Mouse (Mus musculus) lung, postnatal 0 days (tissue): ENCODE measurements around the gene Rap1gap2. TPM values are rescaled to one million over a fixed set of nuclear protein-coding genes. Genes with fewer than 3 reads are reported as not detected.
A peak's percentile ranks its signal among the peaks of the same experiment; 100 is the strongest.

Experiments used
- ATAC-seq: fragments of 200-750 bp; cut with Nextera tagmentation; 2 replicates; pipeline ENCODE4 v1.8.0; 2017; ENCODE audit warnings: moderate library complexity
- DNase-seq: peaks from one replicate; pipeline ENCODE4 v3.0.0-alpha.2; 2016; ENCODE audit warnings: low spot score
- H3K27ac ChIP-seq: fragments of 300-500 bp; sonication (generic); 2 replicates; pipeline ENCODE4 v1.5.1; 2014; ENCODE audit warnings: antibody characterized with exemption, mild to moderate bottlenecking, low read length, mixed read lengths
- H3K27me3 ChIP-seq: fragments of 300-500 bp; sonication (generic); replicated peaks from 2 replicates; pipeline ENCODE4 v1.6.1; 2014; ENCODE audit warnings: low read length, mixed read lengths; ENCODE audit not compliant: insufficient read depth
- H3K36me3 ChIP-seq: fragments of 300-500 bp; sonication (generic); 2 replicates; pipeline ENCODE4 v1.6.1; 2014; ENCODE audit warnings: low read length, mixed read lengths; ENCODE audit not compliant: insufficient read depth
- H3K4me1 ChIP-seq: fragments of 300-500 bp; sonication (generic); 2 replicates; pipeline ENCODE4 v1.6.1; 2014; ENCODE audit warnings: antibody characterized with exemption, low read depth, low read length, mixed read lengths; ENCODE audit not compliant: insufficient read depth
- H3K4me2 ChIP-seq: fragments of 300-500 bp; sonication (generic); replicated peaks from 2 replicates; pipeline ENCODE4 v1.6.1; 2014; ENCODE audit warnings: low read depth, mild to moderate bottlenecking, low read length, moderate library complexity, mixed read lengths
- H3K4me3 ChIP-seq: fragments of 300-500 bp; sonication (generic); 2 replicates; pipeline ENCODE4 v1.5.1; 2014; ENCODE audit warnings: low read depth, low read length
- H3K9ac ChIP-seq: fragments of 300-500 bp; sonication (generic); replicated peaks from 2 replicates; pipeline ENCODE4 v1.6.1; 2014; ENCODE audit warnings: low read depth, mild to moderate bottlenecking
- H3K9me3 ChIP-seq: fragments of 300-500 bp; sonication (generic); 2 replicates; pipeline ENCODE4 v1.6.1; 2016; ENCODE audit warnings: low read length, mixed read lengths
- CTCF ChIP-seq: IDR thresholded peaks from 2 replicates; pipeline ENCODE4 v1.5.1; 2016; ENCODE audit warnings: antibody characterized with exemption, mild to moderate bottlenecking
- EP300 ChIP-seq: IDR thresholded peaks from 2 replicates; pipeline ENCODE4 v1.6.1; 2016; ENCODE audit warnings: antibody characterized with exemption, mild to moderate bottlenecking, control low read depth
- WGBS: fragments of 180-500 bp; shearing (Covaris S2); extraction: QIAGEN DNeasy Blood & Tissue Kit; methylation state at CpG from one replicate; pipeline ENCODE4 v1.1.7; 2014; 5-methylcytosine and 5-hydroxymethylcytosine counted together
- polyA plus RNA-seq: library from polyadenylated mRNA; unstranded; fragments of >200 nt; fragmentation: Nextera tagmentation; extraction: Ambion mirVana; gene quantifications from 2 replicates; pipeline ENCODE4 v1.2.1, GENCODE M21; 2015

Rap1gap2 gene
- polyA plus RNA-seq, 1 experiment from 2014 or later: 1.1 TPM

- Histone ChIP-seq H3K36me3 (no peaks in the 10 kb centered on the region), H3K4me2 (peak overlapping the region; percentile 90), H3K9me3 (no peaks in the 10 kb centered on the region), H3K9ac (peak overlapping the region; percentile 52), H3K4me3 (peak overlapping the region; percentile 61), H3K27me3 (no peaks in the 10 kb centered on the region), H3K4me1 (peaks cover 21% of the 10 kb centered on the region; the same call in 1 of the 2 replicates), H3K27ac (peak overlapping the region; percentile 88)
- WGBS: under 1% methylated on average over 61 of the region's 86 CpGs
- peak; percentile 95 for DNase-seq
- peak; percentile 95 for ATAC-seq
- TF ChIP-seq EP300: no peak
- TF ChIP-seq CTCF: peak; percentile 81
These were observed 27.5 kb upstream of the Rap1gap2 start for GRCm38 (mm10) chr11:74637971-74638790.

- H3K36me3 ChIP-seq: no peaks in the 10 kb centered on the region
- H3K9ac ChIP-seq: peak overlapping the region; percentile 52; the same call in 1 of the 2 replicates
- DNase-seq: no peak
- H3K4me3 ChIP-seq: peak overlapping the region; percentile 61
- peak overlapping the region; percentile 90 for H3K4me2 ChIP-seq
- WGBS: 19% methylated on average over 8 of the region's 8 CpGs
- peak overlapping the region; percentile 88 for H3K27ac ChIP-seq
- H3K4me1 ChIP-seq: peaks cover 21% of the 10 kb centered on the region; the same call in 1 of the 2 replicates
- no peaks in the 10 kb centered on the region for H3K27me3 ChIP-seq
- no peak for TF ChIP-seq CTCF
- no peak for TF ChIP-seq EP300
- no peak for ATAC-seq
- no peaks in the 10 kb centered on the region for H3K9me3 ChIP-seq
These were observed 26.8 kb upstream of the Rap1gap2 start for GRCm38 (mm10) chr11:74637486-74637885.

GRCm38 (mm10) chr11:74634490-74635275, 24.0 kb upstream of the Rap1gap2 start:
- H3K36me3 ChIP-seq: no peaks in the 10 kb centered on the region
- no peaks in the 10 kb centered on the region for H3K27me3 ChIP-seq
- peaks cover 16% of the 10 kb centered on the region; the same call in 1 of the 2 replicates for H3K4me1 ChIP-seq
- H3K9me3 ChIP-seq: no peaks in the 10 kb centered on the region
- no peak overlapping the region for H3K27ac ChIP-seq
- no peak overlapping the region for H3K4me2 ChIP-seq
- no peak overlapping the region for H3K4me3 ChIP-seq
- no peak for TF ChIP-seq EP300
- TF ChIP-seq CTCF: peak; percentile 97
- 60% methylated on average over 5 of the region's 5 CpGs for WGBS
- no peak overlapping the region for H3K9ac ChIP-seq
- ATAC-seq (no peak), DNase-seq (peak; percentile 88)

GRCm38 (mm10) chr11:74631880-74632789, 21.4 kb upstream of the Rap1gap2 start:
- TF ChIP-seq CTCF (no peak), EP300 (no peak)
- no peak for ATAC-seq
- no peak overlapping the region for H3K9ac ChIP-seq
- DNase-seq: no peak
- peaks cover 1% of the 10 kb centered on the region; the same call in 1 of the 2 replicates for H3K4me1 ChIP-seq
- no peaks in the 10 kb centered on the region for H3K27me3 ChIP-seq
- no peak overlapping the region for H3K4me3 ChIP-seq
- 52% methylated on average over 7 of the region's 7 CpGs for WGBS
- H3K9me3 ChIP-seq: no peaks in the 10 kb centered on the region
- no peaks in the 10 kb centered on the region for H3K36me3 ChIP-seq
- H3K27ac ChIP-seq: no peak overlapping the region
- H3K4me2 ChIP-seq: no peak overlapping the region

- TF ChIP-seq EP300: no peak
- no peak for TF ChIP-seq CTCF
- no peaks in the 10 kb centered on the region for H3K27me3 ChIP-seq
- H3K36me3 ChIP-seq: no peaks in the 10 kb centered on the region
- WGBS: 65% methylated on average over 3 of the region's 3 CpGs
- no peak overlapping the region for H3K9ac ChIP-seq
- no peak overlapping the region for H3K4me2 ChIP-seq
- no peak overlapping the region for H3K27ac ChIP-seq
- DNase-seq (no peak), ATAC-seq (no peak)
- no peak overlapping the region for H3K4me3 ChIP-seq
- H3K9me3 ChIP-seq: no peaks in the 10 kb centered on the region
- no peaks in the 10 kb centered on the region for H3K4me1 ChIP-seq
These were observed 16.8 kb upstream of the Rap1gap2 start for GRCm38 (mm10) chr11:74627481-74627880.
